Mouse (Mus musculus) olfactory bulb, adult 2 months (tissue): ENCODE results near the gene Lenep.

Source experiments
- CTCF ChIP-seq: fragments of 200-500 bp; IDR thresholded peaks from 2 replicates; pipeline ENCODE4 v1.5.1; 2012; ENCODE audit warnings: low read depth, mild to moderate bottlenecking, low read length, moderate library complexity; ENCODE audit not compliant: insufficient read depth
- POLR2A ChIP-seq: fragments of 200-500 bp; IDR thresholded peaks from 2 replicates; pipeline ENCODE4 v1.6.1; 2012; ENCODE audit warnings: mild to moderate bottlenecking, low read depth, low read length, moderate library complexity; ENCODE audit not compliant: insufficient read depth

DNA sequence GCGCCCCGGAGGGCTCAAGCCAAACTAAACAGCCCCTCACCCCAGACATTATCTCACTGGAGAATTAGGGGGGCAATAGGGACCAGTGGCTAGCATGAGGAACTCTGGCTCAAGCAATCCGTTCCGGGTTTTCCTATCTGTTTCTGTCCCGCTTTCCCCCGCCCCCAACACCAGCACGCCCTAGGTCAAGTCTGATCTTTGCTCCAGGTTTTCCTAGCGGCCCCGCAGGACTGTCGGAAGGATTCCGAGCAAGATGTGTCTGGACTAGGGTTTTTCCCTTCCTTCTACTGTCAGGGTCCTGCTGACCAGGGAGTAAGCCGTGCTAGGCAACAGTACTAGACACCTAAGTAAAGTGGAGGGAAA is 7.7 kb downstream of the Lenep start:
- no peak for TF ChIP-seq CTCF
- no peak for TF ChIP-seq POLR2A
